Mouse (Mus musculus) heart, adult 2 months (tissue): ENCODE results near the gene Haus5.

Source experiments
- CTCF ChIP-seq: fragments of 200-600 bp; IDR thresholded peaks from 2 replicates; pipeline ENCODE4 v1.8.1; 2022; ENCODE audit warnings: antibody characterized with exemption, mild to moderate bottlenecking, moderate library complexity
- POLR2A ChIP-seq: fragments of 200-500 bp; IDR thresholded peaks from 2 replicates; pipeline ENCODE4 v1.6.1; 2011; ENCODE audit warnings: mild to moderate bottlenecking, low read depth, low read length, control low read depth; ENCODE audit not compliant: insufficient read depth

DNA sequence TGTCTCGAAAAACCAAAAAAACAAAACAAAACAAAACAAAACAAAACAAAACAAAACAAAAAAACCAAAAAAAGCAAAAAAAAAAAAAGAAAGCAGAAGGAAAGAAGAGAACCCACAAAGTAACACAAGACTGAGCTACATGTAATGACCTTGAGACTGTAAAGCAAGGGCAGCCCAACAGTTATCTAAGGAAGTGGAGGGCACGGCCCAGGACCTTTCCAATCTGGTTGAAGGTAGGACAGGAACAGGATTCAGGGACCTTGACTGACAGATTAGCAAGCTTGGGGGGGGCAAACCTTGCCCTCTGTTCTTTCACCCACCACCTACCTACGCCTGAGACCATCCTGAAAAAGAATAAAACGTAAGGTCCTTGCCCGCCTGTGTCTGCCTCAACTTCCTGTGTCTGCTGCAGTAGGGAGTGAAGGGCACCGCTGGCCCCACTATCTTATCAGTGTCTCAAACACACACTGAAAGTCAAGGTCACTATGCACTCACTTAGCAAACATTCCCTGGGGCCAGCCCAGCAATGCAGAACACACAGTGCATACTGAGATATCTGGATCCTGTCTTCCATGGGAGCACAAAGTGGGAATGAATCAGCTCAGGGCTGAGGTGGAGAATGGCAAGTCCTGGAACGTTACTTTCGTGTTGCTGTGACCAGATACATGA, 41.6 kb upstream of the Haus5 start:
- TF ChIP-seq CTCF (no peak), POLR2A (no peak)
